ENCODE assay signal across 8 mouse cellular contexts in genomic region chr19:37434263-37434951, GRCm38 (mm10). TPM values are rescaled to one million over a fixed set of nuclear protein-coding genes. Genes with fewer than 3 reads are reported as not detected.
DNase-seq lines count a peak whose midpoint lies in the region; ATAC-seq and TF ChIP-seq lines count a peak whose summit lies in the region.

Gene Hhex (plus strand): TSS chr19:37434810.

- peaks cover 17% of the 10 kb centered on the region for H3K4me1 ChIP-seq in forebrain, embryonic 13.5 days

- intact Hi-C loops in heart, postnatal 36 days (cut with DNase I) = loop anchor here (2.0 kb wide), 2 partner anchors 48 to 74 kb away; no protein-coding TSS in a partner anchor

- DNase-seq in adrenal gland, postnatal 14 days = peak; percentile 94
- peak; percentile 82 to 83 for DNase-seq in heart, postnatal 36 days
- DNase-seq in layer of hippocampus, adult 2 months (ENCODE audit: low spot score in 2 of 2) = peak in 1 of 2 experiments; percentile 14
- DNase-seq in lung, postnatal 10 days = peak; percentile 91
- peak; percentile 50 for DNase-seq in ovary, adult 18-20 months (ENCODE audit: low spot score)
- DNase-seq in thymus, adult 18-20 months = peak; percentile 36 to 42

- H3K27ac ChIP-seq in forebrain, embryonic 13.5 days = no peak within 1 kb of the TSS
- peak within 1 kb of the TSS; percentile 83 for H3K27ac ChIP-seq in layer of hippocampus, adult 2 months

- H3ac ChIP-seq in C2C12 (ENCODE audit: control insufficient read depth, insufficient read length, low read depth) = peak within 1 kb of the TSS; percentile 50

- no peaks in the 10 kb centered on the region for H3K27me3 ChIP-seq in C2C12 (ENCODE audit: control insufficient read depth, insufficient read depth, insufficient read length)
- peaks cover 95% of the 10 kb centered on the region for H3K27me3 ChIP-seq in forebrain, embryonic 13.5 days

- no peaks in the 10 kb centered on the region for H3K79me3 ChIP-seq in C2C12 (ENCODE audit: low read depth)

- peak within 1 kb of the TSS; percentile 59 for H3K4me2 ChIP-seq in forebrain, embryonic 13.5 days

- WGBS in forebrain, embryonic 13.5 days = under 1% methylated on average over 50 of the region's 79 CpGs

- no peaks in the 10 kb centered on the region for H3K36me3 ChIP-seq in C2C12 (ENCODE audit: control insufficient read depth, insufficient read depth)
- H3K36me3 ChIP-seq in forebrain, embryonic 13.5 days (ENCODE audit: poor library complexity, severe bottlenecking) = no peaks in the 10 kb centered on the region

- ATAC-seq in forebrain, embryonic 13.5 days = peak; percentile 78

- H3K79me2 ChIP-seq in C2C12 (ENCODE audit: control insufficient read depth, insufficient read depth) = no peaks in the 10 kb centered on the region

- H3K9me3 ChIP-seq in forebrain, embryonic 13.5 days (replicated peaks) = no peaks in the 10 kb centered on the region

- no peak for TF ChIP-seq CTCF in C2C12 (IDR thresholded peaks at IDR 0.05; ENCODE audit: control insufficient read depth, insufficient read depth, insufficient read length)
- TF ChIP-seq CTCF in layer of hippocampus, adult 2 months (conservative IDR thresholded peaks at IDR 0.05) = peak; percentile 19

- 0 out of 2 replicates have a peak within 1 kb of the TSS, but pooled peaks have one; percentile 10 for H3K9ac ChIP-seq in forebrain, embryonic 13.5 days

- peak within 1 kb of the TSS; percentile 52 for H3K4me3 ChIP-seq in C2C12 (ENCODE audit: insufficient read depth, poor library complexity, severe bottlenecking)
- peak within 1 kb of the TSS; percentile 39 for H3K4me3 ChIP-seq in forebrain, embryonic 13.5 days
- H3K4me3 ChIP-seq in layer of hippocampus, adult 2 months = peak within 1 kb of the TSS; percentile 49

TF ChIP-seq in C2C12, 6 proteins besides CTCF, POLR2A, EP300 and RAD21:
- TF ChIP-seq MYOD1 (IDR thresholded peaks at IDR 0.05; ENCODE audit: control insufficient read depth, insufficient read length, low read depth) (no peak), FOSL1 (IDR thresholded peaks at IDR 0.05; ENCODE audit: insufficient read depth, low read length, poor library complexity, severe bottlenecking) (no peak), MAX (IDR thresholded peaks at IDR 0.05) (no peak), CEBPB (IDR thresholded peaks at IDR 0.05; ENCODE audit: low read depth) (no peak), MYOG (IDR thresholded peaks at IDR 0.05; ENCODE audit: control insufficient read depth, extremely low read depth, insufficient read length) (no peak), USF1 (IDR thresholded peaks at IDR 0.05; ENCODE audit: low read depth) (no peak)

RNA-seq across cellular contexts. Expression of gene Hhex, which starts in this region (rescaled TPM):
- polyA plus RNA-seq in C2C12 (2012; fragmentation: generic; extraction: Trizol) = 0.74 TPM
- total RNA-seq in adrenal gland, postnatal 14 days (2021) = 28.5 and 33.8 TPM in 2 replicates
- polyA plus RNA-seq in forebrain, embryonic 13.5 days (2015; fragmentation: Nextera tagmentation; extraction: Ambion mirVana) = 3.4 and 5.7 TPM in 2 replicates
- total RNA-seq in heart, postnatal 36 days (2021) = 1 to 10 TPM; 3.3 to 4.4 TPM
- total RNA-seq in layer of hippocampus, adult 2 months (2021) = 1 to 10 TPM; 1.7 to 2.4 TPM
